Mouse (Mus musculus): Measurements from ENCODE around the gene Gm49336.

DNA sequence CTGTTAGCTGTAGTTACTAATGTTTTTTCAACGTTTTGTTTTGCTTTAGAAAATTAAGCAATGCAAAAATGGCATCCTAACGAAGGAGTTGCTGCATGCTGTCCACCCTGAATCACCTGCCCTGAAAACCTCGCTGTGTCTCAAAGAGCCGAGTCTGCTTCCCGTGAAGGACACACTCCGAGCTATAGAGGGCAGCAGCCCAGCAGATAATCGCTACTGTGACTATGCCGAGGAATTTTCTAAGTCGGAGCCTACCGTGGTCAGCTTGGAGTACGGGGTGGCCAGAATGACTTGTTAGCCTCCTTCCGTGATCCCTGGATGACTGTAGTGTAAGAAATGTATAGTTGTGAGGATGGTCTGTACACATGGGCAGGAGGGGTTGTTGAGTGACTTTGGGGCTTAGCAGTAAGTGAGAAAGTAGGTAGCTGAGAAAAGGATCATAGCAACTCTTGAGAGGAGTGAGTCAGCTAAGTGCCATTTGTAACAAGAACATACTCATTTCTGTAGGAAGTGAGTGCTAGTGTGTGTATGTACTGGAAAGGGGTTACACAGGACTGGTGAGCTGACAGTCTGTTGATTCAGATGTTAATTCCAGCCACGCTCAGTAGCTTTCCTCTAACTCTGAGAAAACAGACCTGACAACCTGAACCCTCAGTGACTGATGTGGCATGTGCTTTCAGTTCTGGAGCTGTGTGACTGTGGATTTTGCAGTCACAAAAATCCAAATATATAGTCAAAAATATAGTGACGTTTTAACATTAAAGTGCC is 49.1 kb upstream of the Gm49336 start:
- TF ChIP-seq CTCF (IDR thresholded peaks at IDR 0.05; ENCODE audit: insufficient read depth, low read depth, low read length) (no peak), POLR2A (IDR thresholded peaks at IDR 0.05; ENCODE audit: insufficient read depth, low read depth, low read length) (no peak)
